Mouse (Mus musculus) C2C12 (cell line): ENCODE results near the gene Wee1. TPM values are rescaled to one million over a fixed set of nuclear protein-coding genes. Genes with fewer than 3 reads are reported as not detected.
A peak's percentile ranks its signal among the peaks of the same experiment; 100 is the strongest.

ENCODE experiments used
- H3K27me3 ChIP-seq: one replicate; pipeline ENCODE4 v1.6.1; 2011; ENCODE audit not compliant: control insufficient read depth, insufficient read depth, insufficient read length
- H3K36me3 ChIP-seq: one replicate; pipeline ENCODE4 v1.6.1; 2011; ENCODE audit not compliant: control insufficient read depth, insufficient read depth
- H3K4me3 ChIP-seq: one replicate; pipeline ENCODE4 v1.5.1; 2011; ENCODE audit warnings: mild to moderate bottlenecking, control low read depth; ENCODE audit not compliant: poor library complexity, insufficient read depth, severe bottlenecking
- H3K79me2 ChIP-seq: one replicate; pipeline ENCODE4 v1.6.1; 2011; ENCODE audit not compliant: control insufficient read depth, insufficient read depth
- H3K79me3 ChIP-seq: one replicate; pipeline ENCODE4 v1.6.1; 2011; ENCODE audit warnings: low read depth, control low read depth
- H3ac ChIP-seq: one replicate; pipeline ENCODE3; 2011; ENCODE audit warnings: low read depth; ENCODE audit not compliant: control insufficient read depth, insufficient read length
- CEBPB ChIP-seq: IDR thresholded peaks from one replicate; pipeline ENCODE4 v1.6.1; 2011; ENCODE audit warnings: low read depth, mild to moderate bottlenecking, control low read depth, moderate library complexity
- CTCF ChIP-seq: IDR thresholded peaks from one replicate; pipeline ENCODE4 v1.5.1; 2011; ENCODE audit not compliant: control insufficient read depth, insufficient read depth, insufficient read length
- FOSL1 ChIP-seq: IDR thresholded peaks from one replicate; pipeline ENCODE4 v1.8.0; 2011; ENCODE audit warnings: mild to moderate bottlenecking, low read length; ENCODE audit not compliant: poor library complexity, insufficient read depth, severe bottlenecking
- MAX ChIP-seq: IDR thresholded peaks from one replicate; pipeline ENCODE4 v1.6.1; 2011; ENCODE audit warnings: mild to moderate bottlenecking, control low read depth
- MYOD1 ChIP-seq: IDR thresholded peaks from one replicate; pipeline ENCODE4 v1.6.1; 2011; ENCODE audit warnings: low read depth; ENCODE audit not compliant: control insufficient read depth, insufficient read length
- MYOG ChIP-seq: IDR thresholded peaks from one replicate; pipeline ENCODE4 v1.6.1; 2011; ENCODE audit not compliant: control insufficient read depth, insufficient read length; ENCODE audit errors: extremely low read depth
- USF1 ChIP-seq: IDR thresholded peaks from one replicate; pipeline ENCODE4 v1.6.1; 2011; ENCODE audit warnings: low read depth, mild to moderate bottlenecking, control low read depth, moderate library complexity
- long read RNA-seq, 2 experiments: library from polyadenylated mRNA; unstranded; transcript quantifications; one replicate each; pipeline ENCODE4 v2.0.0; 2019 to 2020
- polyA plus RNA-seq: library from polyadenylated mRNA; unstranded; fragments of >200 nt; fragmentation: generic; extraction: Trizol; gene quantifications from one replicate; pipeline ENCODE4 v1.2.1, GENCODE M21; 2012; ENCODE audit warnings: missing spikeins

The Wee1 gene
- 15.8 TPM for polyA plus RNA-seq
- long read RNA-seq, experiment 1, transcript Wee1-201 (11 exons, 3,419 nt), result major isoform, 15 of 18 reads
- long read RNA-seq, experiment 1, partial matches to known transcripts, result 1 of 18 reads
- long read RNA-seq, experiment 1, other reads (novel, unspliced or antisense), result 2 of 18 reads
- long read RNA-seq, experiment 2, transcript Wee1-201 (11 exons, 3,419 nt), result major isoform, 84 of 106 reads
- long read RNA-seq, experiment 2, partial matches to known transcripts, result 12 of 106 reads
- long read RNA-seq, experiment 2, other reads (novel, unspliced or antisense), result 10 of 106 reads

GRCm38 (mm10) chr7:110121516-110122288 is at the start of gene Wee1:
Wee1 (plus strand) TSS chr7:110122046.
- Histone ChIP-seq H3K79me2 (peaks cover 46% of the 10 kb centered on the region), H3ac (peak within 1 kb of the TSS; percentile 69), H3K27me3 (no peaks in the 10 kb centered on the region), H3K36me3 (peaks cover 19% of the 10 kb centered on the region), H3K79me3 (peaks cover 42% of the 10 kb centered on the region), H3K4me3 (peak within 1 kb of the TSS; percentile 78)
- TF ChIP-seq MAX (peak; percentile 79), CTCF (no peak), USF1 (peak; percentile 92)

- TF ChIP-seq MYOD1, result peak; percentile 99
- TF ChIP-seq MAX, result peak; percentile 38
- no peak for TF ChIP-seq MYOG
- TF ChIP-seq CTCF, result no peak
- TF ChIP-seq USF1, result no peak
- no peak for TF ChIP-seq CEBPB
- TF ChIP-seq FOSL1, result peak; percentile 73
- Histone ChIP-seq H3K36me3 (peaks cover 64% of the 10 kb centered on the region), H3K79me3 (no peaks in the 10 kb centered on the region), H3K79me2 (no peaks in the 10 kb centered on the region), H3K4me3 (no peak overlapping the region), H3ac (no peak overlapping the region), H3K27me3 (no peaks in the 10 kb centered on the region)
These were observed 43.7 kb upstream of the Wee1 start for GRCm38 (mm10) chr7:110078168-110078567.

GRCm38 (mm10) chr7:110083386-110084165 is 38.3 kb upstream of the Wee1 start:
- Histone ChIP-seq H3K27me3 (no peaks in the 10 kb centered on the region), H3K36me3 (peaks cover 81% of the 10 kb centered on the region), H3K79me2 (no peaks in the 10 kb centered on the region), H3K79me3 (no peaks in the 10 kb centered on the region), H3K4me3 (no peak overlapping the region), H3ac (no peak overlapping the region)
- no peak for TF ChIP-seq CEBPB
- TF ChIP-seq MYOG, result no peak
- TF ChIP-seq FOSL1, result no peak
- TF ChIP-seq CTCF, result no peak

GRCm38 (mm10) chr7:110085217-110085616 is 36.6 kb upstream of the Wee1 start:
- Histone ChIP-seq H3K36me3 (peaks cover 87% of the 10 kb centered on the region), H3K4me3 (no peak overlapping the region), H3K27me3 (no peaks in the 10 kb centered on the region), H3K79me2 (no peaks in the 10 kb centered on the region), H3K79me3 (no peaks in the 10 kb centered on the region), H3ac (no peak overlapping the region)
- no peak for TF ChIP-seq FOSL1
- no peak for TF ChIP-seq USF1
- no peak for TF ChIP-seq CTCF
- TF ChIP-seq MYOG, result no peak
- TF ChIP-seq MYOD1, result no peak
- no peak for TF ChIP-seq CEBPB
- no peak for TF ChIP-seq MAX

GRCm38 (mm10) chr7:110087914-110088313 is 33.9 kb upstream of the Wee1 start:
- no peak overlapping the region for H3K4me3 ChIP-seq
- peak; percentile 60 for TF ChIP-seq USF1
- no peak for TF ChIP-seq CEBPB
- H3ac ChIP-seq, result no peak overlapping the region
- no peaks in the 10 kb centered on the region for H3K79me3 ChIP-seq
- H3K36me3 ChIP-seq, result peaks cover 94% of the 10 kb centered on the region
- no peaks in the 10 kb centered on the region for H3K79me2 ChIP-seq
- H3K27me3 ChIP-seq, result no peaks in the 10 kb centered on the region

GRCm38 (mm10) chr7:110091670-110092069 is 30.2 kb upstream of the Wee1 start:
- TF ChIP-seq MYOD1, result no peak
- no peak for TF ChIP-seq MYOG
- TF ChIP-seq FOSL1, result no peak
- TF ChIP-seq USF1, result no peak
- TF ChIP-seq CTCF, result no peak
- TF ChIP-seq CEBPB, result no peak
- no peak for TF ChIP-seq MAX
- Histone ChIP-seq H3ac (no peak overlapping the region), H3K79me3 (no peaks in the 10 kb centered on the region), H3K36me3 (peaks cover 93% of the 10 kb centered on the region), H3K27me3 (no peaks in the 10 kb centered on the region), H3K4me3 (no peak overlapping the region), H3K79me2 (no peaks in the 10 kb centered on the region)
